Mouse (Mus musculus): ENCODE data around the gene 1700021F05Rik.

Gene 1700021F05Rik

GRCm38 (mm10) chr10:43540442-43541152 is at the start of gene 1700021F05Rik:
TSS of gene 1700021F05Rik (minus strand) at chr10:43540994.
- no peak for DNase-seq (ENCODE audit: extremely low read depth, low read depth, low spot score)

- no peak for DNase-seq (ENCODE audit: extremely low read depth, low read depth, low spot score)
These were observed 47.8 kb upstream of the 1700021F05Rik start for GRCm38 (mm10) chr10:43588470-43589177.

- DNase-seq (ENCODE audit: extremely low read depth, low read depth, low spot score): no peak
These were observed 43.7 kb upstream of the 1700021F05Rik start for GRCm38 (mm10) chr10:43584538-43584937.

- no peak for DNase-seq (ENCODE audit: extremely low read depth, low read depth, low spot score)
These were observed 40.5 kb upstream of the 1700021F05Rik start for GRCm38 (mm10) chr10:43581260-43581659.

- no peak for DNase-seq (ENCODE audit: extremely low read depth, low read depth, low spot score)
These were observed 39.9 kb upstream of the 1700021F05Rik start for GRCm38 (mm10) chr10:43580649-43581078.

GRCm38 (mm10) chr10:43579381-43580261 is 38.8 kb upstream of the 1700021F05Rik start:
- DNase-seq (ENCODE audit: extremely low read depth, low read depth, low spot score): no peak

GRCm38 (mm10) chr10:43578754-43579380 is 38.1 kb upstream of the 1700021F05Rik start:
- DNase-seq (ENCODE audit: extremely low read depth, low read depth, low spot score): no peak

GRCm38 (mm10) chr10:43578366-43578753 is 37.6 kb upstream of the 1700021F05Rik start:
- DNase-seq (ENCODE audit: extremely low read depth, low read depth, low spot score): no peak

- no peak for DNase-seq (ENCODE audit: extremely low read depth, low read depth, low spot score)
These were observed 37.2 kb upstream of the 1700021F05Rik start, which contains the start of gene Cd24a for GRCm38 (mm10) chr10:43577997-43578331. TSS of gene Cd24a (plus strand) at chr10:43578284.

- DNase-seq (ENCODE audit: extremely low read depth, low read depth, low spot score): no peak
These were observed 36.7 kb upstream of the 1700021F05Rik start for GRCm38 (mm10) chr10:43577299-43577996.

- no peak for DNase-seq (ENCODE audit: extremely low read depth, low read depth, low spot score)
These were observed 34.2 kb upstream of the 1700021F05Rik start for GRCm38 (mm10) chr10:43574956-43575355.

- DNase-seq (ENCODE audit: extremely low read depth, low read depth, low spot score): no peak
These were observed 33.6 kb upstream of the 1700021F05Rik start for GRCm38 (mm10) chr10:43574352-43574751.

GRCm38 (mm10) chr10:43561311-43561710 is 20.5 kb upstream of the 1700021F05Rik start:
- DNase-seq (ENCODE audit: extremely low read depth, low read depth, low spot score): no peak

- no peak for DNase-seq (ENCODE audit: extremely low read depth, low read depth, low spot score)
These were observed 20.0 kb upstream of the 1700021F05Rik start for GRCm38 (mm10) chr10:43560765-43561164.

GRCm38 (mm10) chr10:43559313-43559712 is 18.5 kb upstream of the 1700021F05Rik start:
- no peak for DNase-seq (ENCODE audit: extremely low read depth, low read depth, low spot score)

- DNase-seq (ENCODE audit: extremely low read depth, low read depth, low spot score): no peak
These were observed 16.9 kb upstream of the 1700021F05Rik start for GRCm38 (mm10) chr10:43557630-43558165.

GRCm38 (mm10) chr10:43551388-43551787 is 10.6 kb upstream of the 1700021F05Rik start:
- DNase-seq (ENCODE audit: extremely low read depth, low read depth, low spot score): no peak

- no peak for DNase-seq (ENCODE audit: extremely low read depth, low read depth, low spot score)
These were observed 10.1 kb upstream of the 1700021F05Rik start for GRCm38 (mm10) chr10:43550923-43551322.

- no peak for DNase-seq (ENCODE audit: extremely low read depth, low read depth, low spot score)
These were observed 8.6 kb upstream of the 1700021F05Rik start for GRCm38 (mm10) chr10:43549411-43549810.

GRCm38 (mm10) chr10:43541153-43541544 is 355 bp upstream of the 1700021F05Rik start:
- no peak for DNase-seq (ENCODE audit: extremely low read depth, low read depth, low spot score)

Measured in fat pad, adult 2 months (tissue).